Mouse (Mus musculus) adrenal gland, adult 10 weeks (tissue): ENCODE data around the gene Arl15. TPM values are rescaled to one million over a fixed set of nuclear protein-coding genes. Genes with fewer than 3 reads are reported as not detected.

Experiments
- polyA plus RNA-seq: library from polyadenylated mRNA; stranded (reverse); fragments of 350-450 nt; fragmentation: Illumina TruSeq; extraction: RNeasy Lipid Tissue Mini Kit (QIAGEN cat#74804); gene quantifications from one replicate; pipeline ENCODE4 v1.2.3, GENCODE M21; 2014; ENCODE audit warnings: low read depth, low replicate concordance

Arl15 gene
- polyA plus RNA-seq = 59.0 TPM

DNA sequence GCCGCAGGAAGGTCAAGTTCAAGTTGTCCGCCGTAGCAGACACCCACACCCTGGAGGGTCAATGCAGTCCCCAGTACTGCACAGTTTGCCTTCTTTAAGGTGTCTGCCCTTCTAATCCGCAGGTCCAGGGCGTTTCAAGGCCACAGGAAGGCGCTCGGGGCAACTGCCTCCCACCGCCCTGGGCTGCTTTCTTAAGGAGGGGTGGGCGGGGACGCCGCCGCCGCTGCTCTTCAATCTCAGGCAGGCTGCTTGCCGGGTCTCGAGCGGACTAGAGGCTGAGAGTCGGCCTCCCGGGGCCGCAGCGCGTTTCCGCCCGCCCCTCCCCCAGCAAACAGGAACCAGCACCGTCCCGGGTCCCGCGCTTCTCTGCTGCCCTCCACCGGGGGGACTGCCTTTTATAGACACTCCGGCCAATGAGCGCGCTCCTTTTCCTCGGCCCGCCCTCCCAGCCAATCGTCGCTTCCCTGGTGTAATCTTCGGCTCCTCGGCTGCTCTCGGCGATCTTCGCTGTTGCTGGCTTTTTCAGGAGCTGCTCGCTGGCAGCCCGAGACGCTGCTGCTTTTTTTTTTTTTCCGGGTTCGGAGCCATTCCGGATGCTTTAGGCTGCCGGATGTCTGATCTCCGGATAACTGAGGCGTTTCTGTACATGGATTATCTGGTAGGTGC lies at the start of gene Arl15:
TSS of gene Arl15 (plus strand) at position 467 of the 666 bp plus-strand sequence.

Other genes starting within 250 kb of the Arl15 start
- 42.8 TPM for gene Snx18, start 175.9 kb upstream of the Arl15 start, polyA plus RNA-seq
- gene Hspb3, start 130.8 kb upstream of the Arl15 start, polyA plus RNA-seq = not detected